Mouse (Mus musculus): ENCODE measurements at regions not wholly inside any gene's neighbourhood (a gene's known extent, or its start where the extent isn't known, plus 50 kb on each side); places are given as distances from the start of the nearest gene placed in this dataset.

DNA sequence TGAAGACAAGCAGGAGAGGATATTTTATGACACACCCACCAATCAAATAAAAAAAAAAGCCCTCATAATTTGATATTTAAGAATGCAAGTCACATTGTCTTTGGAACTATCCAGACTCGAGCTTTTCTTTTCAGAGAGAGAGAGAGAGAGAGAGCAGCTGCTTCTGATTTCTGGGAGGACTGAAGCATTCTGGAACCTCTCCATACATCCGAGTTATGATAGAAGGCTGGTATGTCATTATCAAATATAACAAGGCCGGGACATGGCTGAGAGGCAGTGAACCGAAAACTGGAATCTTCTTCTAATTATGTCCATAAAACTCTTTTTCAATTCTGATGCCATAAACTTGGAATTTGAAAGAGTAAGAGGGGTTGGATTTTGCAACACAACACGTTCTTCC, 284.3 kb downstream of the Setd4 start:
- TF ChIP-seq CTCF (IDR thresholded peaks at IDR 0.05; ENCODE audit: low read depth, low read length) (no peak), TAL1 (conservative IDR thresholded peaks at IDR 0.05; ENCODE audit: low read depth, low read length) (no peak)
